Mouse (Mus musculus) hindbrain, embryonic 11.5 days (tissue): ENCODE data around the gene Aim2. TPM values are rescaled to one million over a fixed set of nuclear protein-coding genes. Genes with fewer than 3 reads are reported as not detected.
"Not testable (repeated sequence)": the region's sequence is repeated elsewhere in the genome, so short reads cannot be mapped to it uniquely, and the experiment has no call there.

Experiments
- ATAC-seq: fragments of 200-750 bp; cut with Nextera tagmentation; 2 replicates; pipeline ENCODE4 v1.8.0; 2017; ENCODE audit warnings: mild to moderate bottlenecking, moderate TSS enrichment, moderate library complexity; ENCODE audit not compliant: low FRiP score
- DNase-seq: peaks from one replicate; pipeline ENCODE4 v3.0.0-alpha.2; 2015; ENCODE audit warnings: low spot score
- H3K27ac ChIP-seq: fragments of 300-500 bp; sonication (generic); 2 replicates; pipeline ENCODE4 v1.5.1; 2014; ENCODE audit warnings: mild to moderate bottlenecking, low read depth, low read length
- H3K27me3 ChIP-seq: fragments of 300-500 bp; sonication (generic); 2 replicates; pipeline ENCODE4 v1.6.1; 2014; ENCODE audit warnings: mild to moderate bottlenecking, low read length, moderate library complexity, mixed read lengths; ENCODE audit not compliant: control insufficient read depth, insufficient read depth
- H3K36me3 ChIP-seq: fragments of 300-500 bp; sonication (generic); 2 replicates; pipeline ENCODE4 v1.6.1; 2014; ENCODE audit warnings: mild to moderate bottlenecking, low read length, moderate library complexity, mixed read lengths; ENCODE audit not compliant: control insufficient read depth, insufficient read depth
- H3K4me1 ChIP-seq: fragments of 300-500 bp; sonication (generic); replicated peaks from 2 replicates; pipeline ENCODE4 v1.6.1; 2014; ENCODE audit warnings: low read length, mixed read lengths; ENCODE audit not compliant: control insufficient read depth, insufficient read depth
- H3K4me2 ChIP-seq: fragments of 300-500 bp; sonication (generic); replicated peaks from 2 replicates; pipeline ENCODE4 v1.6.1; 2014; ENCODE audit warnings: mild to moderate bottlenecking, low read depth, low read length
- H3K4me3 ChIP-seq: fragments of 300-500 bp; sonication (generic); 2 replicates; pipeline ENCODE4 v1.5.1; 2014; ENCODE audit warnings: low read depth, low read length
- H3K9ac ChIP-seq: fragments of 300-500 bp; sonication (generic); 2 replicates; pipeline ENCODE4 v1.6.1; 2014; ENCODE audit warnings: low read depth, low read length
- H3K9me3 ChIP-seq: fragments of 300-500 bp; sonication (generic); 2 replicates; pipeline ENCODE4 v1.6.1; 2016; ENCODE audit warnings: low read length; ENCODE audit not compliant: control insufficient read depth
- WGBS: fragments of 180-500 bp; shearing (Covaris S2); extraction: QIAGEN DNeasy Blood & Tissue Kit; methylation state at CpG from one replicate; pipeline ENCODE4 v1.1.7; 2014; 5-methylcytosine and 5-hydroxymethylcytosine counted together
- polyA plus RNA-seq: library from polyadenylated mRNA; unstranded; fragments of >200 nt; fragmentation: Nextera tagmentation; extraction: Ambion mirVana; gene quantifications from 2 replicates; pipeline ENCODE4 v1.2.1, GENCODE M21; 2014

The Aim2 gene
- polyA plus RNA-seq, 1 experiment from 2014 or later = 4.1 TPM

DNA sequence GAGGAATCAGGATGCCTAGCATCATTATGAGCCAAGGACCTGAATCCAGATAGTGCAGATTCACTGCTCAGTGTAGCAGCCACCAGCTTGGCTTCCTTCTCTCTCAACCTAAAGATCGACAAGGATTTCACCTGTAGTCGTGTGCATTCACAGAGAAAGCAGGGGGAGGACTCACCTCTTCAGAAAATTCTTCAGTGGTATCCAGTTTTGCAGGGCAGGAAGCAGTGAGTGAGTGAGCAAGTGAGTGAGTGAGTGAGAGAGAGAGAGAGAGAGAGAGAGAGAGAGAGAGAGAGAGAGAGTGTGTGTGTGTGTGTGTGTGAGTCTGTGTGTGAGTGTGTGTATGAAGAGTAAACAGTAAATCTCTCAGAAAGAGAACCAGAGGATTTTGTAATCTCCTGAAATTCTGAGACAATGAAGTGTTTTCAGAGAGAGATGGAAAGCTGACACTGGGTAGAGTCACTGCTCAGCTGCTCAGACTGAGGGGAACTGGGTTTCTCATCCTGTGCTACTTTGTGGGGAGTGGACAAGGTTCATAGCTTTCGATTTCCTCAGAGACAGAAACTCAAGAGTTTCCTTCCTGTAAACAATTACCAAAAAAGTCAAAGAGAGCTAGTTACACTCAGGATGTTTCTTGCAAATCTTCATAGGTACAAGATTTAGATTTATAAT lies 140.3 kb downstream of the Aim2 start, which contains the start of gene Ifi206:
Gene Ifi206, minus strand, starts transcription at position 230 of the 669 bp plus-strand sequence.
- H3K9ac ChIP-seq, H3K4me3 ChIP-seq, H3K4me2 ChIP-seq, H3K36me3 ChIP-seq, H3K9me3 ChIP-seq, H3K27ac ChIP-seq, DNase-seq, H3K27me3 ChIP-seq, H3K4me1 ChIP-seq, ATAC-seq: not testable (repeated sequence)
- 87% methylated on average over 3 of the region's 3 CpGs for WGBS

DNA sequence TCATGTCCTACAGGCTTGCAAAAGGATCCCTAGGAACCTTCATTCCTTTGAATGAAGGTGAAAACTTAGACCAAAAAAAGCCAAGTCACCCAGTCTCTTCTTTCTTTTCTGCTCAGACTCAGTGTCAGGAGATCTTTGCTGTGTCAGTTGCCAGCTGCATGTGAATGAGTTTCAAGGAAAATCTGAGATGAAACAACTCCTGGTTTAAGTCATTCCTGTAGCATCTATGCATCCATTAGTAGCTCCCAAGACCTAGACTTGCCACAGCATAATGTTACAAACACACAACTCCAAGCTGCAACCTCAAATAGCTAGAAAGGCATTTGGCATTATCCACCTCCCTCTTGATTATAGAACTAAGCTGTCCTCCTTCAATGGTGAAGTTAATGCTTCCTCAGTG lies 140.8 kb downstream of the Aim2 start:
- H3K27ac ChIP-seq, H3K4me1 ChIP-seq, H3K27me3 ChIP-seq, H3K36me3 ChIP-seq, H3K9ac ChIP-seq, DNase-seq, H3K4me3 ChIP-seq, H3K4me2 ChIP-seq, ATAC-seq, H3K9me3 ChIP-seq: not testable (repeated sequence)

DNA sequence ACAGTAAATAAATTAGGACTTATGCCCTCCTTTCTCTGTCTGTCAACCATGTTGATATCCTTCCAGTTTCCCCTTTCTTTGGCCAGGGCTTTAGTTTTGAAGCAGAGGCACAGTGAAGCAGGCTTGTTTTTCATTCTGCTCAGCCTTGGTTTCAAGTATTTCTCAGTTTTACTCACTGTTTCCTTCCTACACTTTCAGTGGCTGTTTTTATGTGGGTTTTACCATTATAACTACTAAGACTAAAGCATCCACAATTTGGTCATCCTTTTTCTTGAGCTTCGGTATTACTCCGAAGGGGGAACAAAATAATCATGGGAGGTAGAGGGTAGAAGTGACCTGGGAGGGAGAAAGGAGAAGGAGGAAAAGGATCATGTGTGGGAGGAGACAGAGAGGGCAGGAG lies 159.9 kb downstream of the Aim2 start:
- ATAC-seq, H3K9me3 ChIP-seq, H3K4me1 ChIP-seq, H3K9ac ChIP-seq, H3K27me3 ChIP-seq, H3K27ac ChIP-seq, H3K4me2 ChIP-seq, H3K36me3 ChIP-seq, DNase-seq, H3K4me3 ChIP-seq: not testable (repeated sequence)
- WGBS = 94% methylated on average over 2 of the region's 2 CpGs

Other genes with a start within 250 kb of the Aim2 start
- not detected in 2 replicates for gene Olfr1408, start 213.5 kb upstream of the Aim2 start, polyA plus RNA-seq
- not detected in 2 replicates for gene Olfr1406, start 160.2 kb upstream of the Aim2 start, polyA plus RNA-seq
- gene Olfr218, start 153.1 kb upstream of the Aim2 start, polyA plus RNA-seq = not detected in 2 replicates
- not detected in 2 replicates for gene Olfr1404, start 138.5 kb upstream of the Aim2 start, polyA plus RNA-seq
- not detected in 2 replicates for gene Fcer1a, start 123.7 kb upstream of the Aim2 start, polyA plus RNA-seq
- not detected in 2 replicates for gene Olfr418, start 84.9 kb upstream of the Aim2 start, polyA plus RNA-seq
- gene Mptx2, start 73.1 kb upstream of the Aim2 start, polyA plus RNA-seq = not detected in 2 replicates
- gene Ackr1, start 17.1 kb upstream of the Aim2 start, polyA plus RNA-seq = 5.6 and 6.4 TPM in 2 replicates
- gene Cadm3, start 16.8 kb downstream of the Aim2 start, polyA plus RNA-seq = 29.8 and 30.7 TPM in 2 replicates
- gene Ifi206, start 140.2 kb downstream of the Aim2 start, polyA plus RNA-seq = 0.04 TPM in 1 of 2 replicates, not detected in the other
- not detected in 2 replicates for gene Ifi214, start 185.1 kb downstream of the Aim2 start, polyA plus RNA-seq
- gene Ifi213, start 248.4 kb downstream of the Aim2 start, polyA plus RNA-seq = not detected in 2 replicates